Mouse (Mus musculus) A20 (cell line): ENCODE measurements around the gene Amhr2.
A peak's percentile ranks its signal among the peaks of the same experiment; 100 is the strongest.

Experiments used
- DNase-seq: peaks from one replicate; pipeline ENCODE4 v3.0.0-alpha.2; 2011; ENCODE audit warnings: low read depth, low spot score

The Amhr2 gene

GRCm38 (mm10) chr15:102470605-102471294 is 25.6 kb downstream of the Amhr2 start:
- peak; percentile 90 for DNase-seq

GRCm38 (mm10) chr15:102471295-102471645 is 26.1 kb downstream of the Amhr2 start:
- DNase-seq = no peak

- DNase-seq = no peak
These were observed 26.6 kb downstream of the Amhr2 start for GRCm38 (mm10) chr15:102471727-102472126.

GRCm38 (mm10) chr15:102473246-102473645 is 28.1 kb downstream of the Amhr2 start:
- no peak for DNase-seq

GRCm38 (mm10) chr15:102474520-102474919 is 29.4 kb downstream of the Amhr2 start:
- DNase-seq = no peak

GRCm38 (mm10) chr15:102483136-102483535 is 38.0 kb downstream of the Amhr2 start:
- no peak for DNase-seq

- no peak for DNase-seq
These were observed 40.7 kb downstream of the Amhr2 start for GRCm38 (mm10) chr15:102485853-102486252.

GRCm38 (mm10) chr15:102487664-102488063 is 42.5 kb downstream of the Amhr2 start:
- no peak for DNase-seq

- DNase-seq = no peak
These were observed 53.2 kb downstream of the Amhr2 start for GRCm38 (mm10) chr15:102498322-102498721.

- peak; percentile 44 for DNase-seq
These were observed 54.2 kb downstream of the Amhr2 start for GRCm38 (mm10) chr15:102499370-102499769.

- DNase-seq = no peak
These were observed 54.7 kb downstream of the Amhr2 start for GRCm38 (mm10) chr15:102499851-102500250.

- DNase-seq = no peak
These were observed 55.3 kb downstream of the Amhr2 start for GRCm38 (mm10) chr15:102500479-102500878.

- DNase-seq = no peak
These were observed 56.1 kb downstream of the Amhr2 start for GRCm38 (mm10) chr15:102501084-102501814.

GRCm38 (mm10) chr15:102502254-102502840 is 57.2 kb downstream of the Amhr2 start:
- DNase-seq = no peak

GRCm38 (mm10) chr15:102503447-102503846 is 58.3 kb downstream of the Amhr2 start, which contains the start of gene Gm10337:
Gene Gm10337 (plus strand): TSS chr15:102503722.
- no peak for DNase-seq
